Mouse (Mus musculus): ENCODE measurements around the gene Hspa12b.

DNA sequence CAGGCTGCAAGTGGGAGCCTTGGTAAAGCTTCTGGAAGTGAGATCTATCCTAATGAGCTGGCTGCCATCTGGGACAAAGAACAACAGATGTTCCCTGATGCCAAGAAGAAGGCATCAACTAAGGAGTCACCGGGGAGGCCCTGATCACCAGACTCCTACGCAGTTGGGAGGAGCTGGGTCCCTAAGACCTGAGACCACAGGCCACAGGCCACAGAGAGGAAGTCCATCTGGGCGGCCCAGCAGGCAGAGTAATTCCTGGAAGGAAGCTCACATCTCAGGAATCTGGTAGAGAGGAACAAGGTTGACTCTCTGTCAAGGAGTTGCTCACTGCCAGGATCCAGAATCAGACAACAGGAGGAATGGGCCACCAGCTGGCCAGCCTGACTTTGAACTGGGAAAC lies 2.9 kb upstream of the Hspa12b start:
- TF ChIP-seq CTCF (IDR thresholded peaks at IDR 0.05) (no peak), EP300 (IDR thresholded peaks at IDR 0.05; ENCODE audit: insufficient read depth, low read depth, low read length) (peak; percentile 88), POLR2A (IDR thresholded peaks at IDR 0.05; ENCODE audit: insufficient read depth, low read depth, low read length) (peak; percentile 64)

Measured in heart, adult 2 months (tissue).